Mouse (Mus musculus): Measurements from ENCODE around the gene A730071L15Rik. TPM values are rescaled to one million over a fixed set of nuclear protein-coding genes. Genes with fewer than 3 reads are reported as not detected.

The A730071L15Rik gene
- 0.37 and 0.57 TPM in 2 replicates for polyA plus RNA-seq (2015; fragmentation: Nextera tagmentation; extraction: Ambion mirVana)

GRCm38 (mm10) chr11:6199410-6200086 is at the start of gene A730071L15Rik:
TSS of gene A730071L15Rik (plus strand) at chr11:6200029.
- peak within 1 kb of the TSS; percentile 95 for H3K9ac ChIP-seq (replicated peaks)
- peak within 1 kb of the TSS; percentile 99 for H3K27ac ChIP-seq (replicated peaks)
- peak within 1 kb of the TSS; percentile 80 for H3K4me2 ChIP-seq
- H3K36me3 ChIP-seq = no peaks in the 10 kb centered on the region
- 2% methylated on average over 35 of the region's 35 CpGs for WGBS
- peaks cover 31% of the 10 kb centered on the region for H3K4me1 ChIP-seq
- H3K4me3 ChIP-seq (replicated peaks) = peak within 1 kb of the TSS; percentile 96
- no peaks in the 10 kb centered on the region for H3K9me3 ChIP-seq (replicated peaks)
- no peaks in the 10 kb centered on the region for H3K27me3 ChIP-seq (replicated peaks)
- peak; percentile 65 for ATAC-seq (ENCODE audit: low FRiP score)

GRCm38 (mm10) chr11:6152864-6153263 is 47.0 kb upstream of the A730071L15Rik start:
- Histone ChIP-seq H3K4me1 (peaks cover 18% of the 10 kb centered on the region), H3K9me3 (replicated peaks) (no peaks in the 10 kb centered on the region), H3K4me2 (no peak overlapping the region), H3K4me3 (replicated peaks) (no peak overlapping the region), H3K27ac (replicated peaks) (no peak overlapping the region), H3K36me3 (peaks cover 16% of the 10 kb centered on the region), H3K9ac (replicated peaks) (no peak overlapping the region), H3K27me3 (replicated peaks) (no peaks in the 10 kb centered on the region)
- no peak for ATAC-seq (ENCODE audit: low FRiP score)
- 94% methylated on average over 4 of the region's 4 CpGs for WGBS

GRCm38 (mm10) chr11:6154211-6154701 is 45.6 kb upstream of the A730071L15Rik start:
- Histone ChIP-seq H3K36me3 (peaks cover 9% of the 10 kb centered on the region), H3K9ac (replicated peaks) (no peak overlapping the region), H3K4me1 (peaks cover 18% of the 10 kb centered on the region), H3K27ac (replicated peaks) (0 out of 2 replicates have a peak overlapping the region, but pooled peaks have one; percentile 30), H3K4me2 (no peak overlapping the region), H3K27me3 (replicated peaks) (no peaks in the 10 kb centered on the region), H3K9me3 (replicated peaks) (no peaks in the 10 kb centered on the region), H3K4me3 (replicated peaks) (no peak overlapping the region)
- no peak for ATAC-seq (ENCODE audit: low FRiP score)
- WGBS = 39% methylated on average over 3 of the region's 3 CpGs

DNA sequence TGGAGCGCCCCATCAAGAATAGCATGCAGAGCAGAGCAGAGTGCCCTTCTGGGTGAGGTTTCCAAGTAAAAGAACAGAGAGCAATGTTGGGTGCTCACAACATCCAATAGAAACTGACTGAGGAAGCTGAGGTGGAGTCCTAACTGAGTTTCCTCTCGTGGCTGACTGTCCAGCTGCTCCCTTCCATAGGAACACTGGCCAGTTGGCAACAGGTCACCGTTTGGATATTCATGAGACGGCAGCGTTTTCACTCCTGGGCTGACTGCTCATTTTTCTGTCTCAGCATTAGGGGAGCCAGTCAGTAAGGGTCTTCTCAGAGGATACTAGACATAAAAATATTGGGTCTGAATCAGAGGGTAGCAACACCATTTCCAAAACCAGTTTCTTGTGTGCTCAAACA is 43.2 kb upstream of the A730071L15Rik start:
- Histone ChIP-seq H3K36me3 (no peaks in the 10 kb centered on the region), H3K9ac (replicated peaks) (no peak overlapping the region), H3K4me1 (peaks cover 18% of the 10 kb centered on the region), H3K27me3 (replicated peaks) (no peaks in the 10 kb centered on the region), H3K27ac (replicated peaks) (no peak overlapping the region), H3K4me3 (replicated peaks) (no peak overlapping the region), H3K9me3 (replicated peaks) (no peaks in the 10 kb centered on the region), H3K4me2 (no peak overlapping the region)
- WGBS = 68% methylated on average over 5 of the region's 5 CpGs
- no peak for ATAC-seq (ENCODE audit: low FRiP score)

- no peak overlapping the region for H3K4me3 ChIP-seq (replicated peaks)
- H3K27ac ChIP-seq (replicated peaks) = no peak overlapping the region
- H3K4me1 ChIP-seq = peaks cover 18% of the 10 kb centered on the region
- no peaks in the 10 kb centered on the region for H3K27me3 ChIP-seq (replicated peaks)
- no peak overlapping the region for H3K9ac ChIP-seq (replicated peaks)
- no peaks in the 10 kb centered on the region for H3K36me3 ChIP-seq
- ATAC-seq (ENCODE audit: low FRiP score) = no peak
- H3K9me3 ChIP-seq (replicated peaks) = no peaks in the 10 kb centered on the region
- 76% methylated on average over 5 of the region's 5 CpGs for WGBS
- H3K4me2 ChIP-seq = no peak overlapping the region
These were observed 42.7 kb upstream of the A730071L15Rik start for GRCm38 (mm10) chr11:6157119-6157518.

GRCm38 (mm10) chr11:6158515-6158914 is 41.3 kb upstream of the A730071L15Rik start:
- H3K27ac ChIP-seq (replicated peaks) = no peak overlapping the region
- no peaks in the 10 kb centered on the region for H3K27me3 ChIP-seq (replicated peaks)
- no peaks in the 10 kb centered on the region for H3K9me3 ChIP-seq (replicated peaks)
- 89% methylated on average over 1 of the region's 1 CpGs for WGBS
- no peak overlapping the region for H3K4me2 ChIP-seq
- no peak overlapping the region for H3K4me3 ChIP-seq (replicated peaks)
- no peak overlapping the region for H3K9ac ChIP-seq (replicated peaks)
- H3K4me1 ChIP-seq = peaks cover 18% of the 10 kb centered on the region
- no peak for ATAC-seq (ENCODE audit: low FRiP score)
- H3K36me3 ChIP-seq = no peaks in the 10 kb centered on the region

- Histone ChIP-seq H3K36me3 (no peaks in the 10 kb centered on the region), H3K4me2 (no peak overlapping the region), H3K4me1 (peaks cover 7% of the 10 kb centered on the region), H3K9ac (replicated peaks) (no peak overlapping the region), H3K9me3 (replicated peaks) (no peaks in the 10 kb centered on the region), H3K27ac (replicated peaks) (no peak overlapping the region), H3K4me3 (replicated peaks) (no peak overlapping the region), H3K27me3 (replicated peaks) (no peaks in the 10 kb centered on the region)
- 92% methylated on average over 4 of the region's 4 CpGs for WGBS
- no peak for ATAC-seq (ENCODE audit: low FRiP score)
These were observed 40.0 kb upstream of the A730071L15Rik start for GRCm38 (mm10) chr11:6159704-6160275.

DNA sequence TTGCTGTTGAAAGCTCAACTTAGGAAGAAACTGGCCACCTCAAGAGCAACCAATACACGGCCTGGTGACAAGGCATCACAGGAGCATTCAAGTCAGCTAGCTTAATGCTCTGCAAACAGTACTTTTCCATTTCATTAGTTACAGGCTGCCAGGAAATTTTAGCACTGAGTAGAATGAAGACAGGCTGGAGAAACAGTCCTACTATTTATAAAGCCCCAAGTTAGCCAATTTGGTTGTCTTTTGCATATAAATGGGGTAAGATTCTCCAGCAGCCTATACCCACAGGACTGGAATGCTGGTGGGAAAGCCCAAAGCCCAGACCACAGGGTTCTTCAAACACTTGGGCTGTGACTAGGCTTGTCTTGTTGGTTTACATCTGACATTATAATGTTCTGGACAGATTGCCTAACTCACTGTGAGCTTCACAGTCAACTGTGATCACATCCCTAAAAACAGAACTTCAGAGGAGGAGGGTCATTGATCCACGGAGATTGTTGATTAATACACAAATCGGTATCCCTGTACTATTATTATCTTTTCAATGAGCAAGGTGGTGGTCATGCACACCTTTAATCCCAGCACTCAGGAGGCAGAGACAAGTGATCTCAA is 39.1 kb upstream of the A730071L15Rik start:
- no peak for ATAC-seq (ENCODE audit: low FRiP score)
- peaks cover 4% of the 10 kb centered on the region for H3K4me1 ChIP-seq
- WGBS = 84% methylated on average over 3 of the region's 3 CpGs
- H3K27ac ChIP-seq (replicated peaks) = no peak overlapping the region
- H3K36me3 ChIP-seq = no peaks in the 10 kb centered on the region
- H3K4me2 ChIP-seq = no peak overlapping the region
- H3K9me3 ChIP-seq (replicated peaks) = no peaks in the 10 kb centered on the region
- no peak overlapping the region for H3K9ac ChIP-seq (replicated peaks)
- H3K27me3 ChIP-seq (replicated peaks) = no peaks in the 10 kb centered on the region
- no peak overlapping the region for H3K4me3 ChIP-seq (replicated peaks)

DNA sequence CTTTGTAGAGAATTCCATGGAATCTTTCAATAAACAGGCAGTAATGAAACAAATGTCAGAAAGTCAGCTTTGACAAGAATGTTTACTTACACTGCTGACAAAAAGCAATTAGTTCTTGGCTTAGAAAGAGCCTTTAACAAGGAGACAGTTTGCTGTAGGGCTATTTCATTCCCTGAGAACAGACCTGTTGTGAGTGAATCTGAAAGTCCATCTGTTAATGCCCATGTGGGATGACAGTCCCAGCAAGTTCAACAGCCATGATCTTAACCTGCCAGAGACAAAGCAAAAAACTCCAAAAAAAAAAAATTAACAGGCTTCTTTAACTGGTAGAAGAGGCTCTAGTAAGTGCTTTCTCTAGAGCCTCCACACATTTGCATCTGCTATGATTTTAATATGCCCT is 38.3 kb upstream of the A730071L15Rik start:
- Histone ChIP-seq H3K4me3 (replicated peaks) (no peak overlapping the region), H3K4me1 (peaks cover 6% of the 10 kb centered on the region)
- no peak for ATAC-seq (ENCODE audit: low FRiP score)

GRCm38 (mm10) chr11:6163062-6163461 is 36.8 kb upstream of the A730071L15Rik start:
- peaks cover 4% of the 10 kb centered on the region; the same call in 1 of the 2 replicates for H3K4me1 ChIP-seq
- H3K27me3 ChIP-seq (replicated peaks) = no peaks in the 10 kb centered on the region
- no peaks in the 10 kb centered on the region for H3K9me3 ChIP-seq (replicated peaks)
- H3K27ac ChIP-seq (replicated peaks) = no peak overlapping the region
- no peak overlapping the region for H3K4me3 ChIP-seq (replicated peaks)
- H3K9ac ChIP-seq (replicated peaks) = no peak overlapping the region
- no peak overlapping the region for H3K4me2 ChIP-seq
- WGBS = 95% methylated on average over 3 of the region's 3 CpGs
- H3K36me3 ChIP-seq = no peaks in the 10 kb centered on the region
- no peak for ATAC-seq (ENCODE audit: low FRiP score)

More for the DNA sequence above, 38.3 kb upstream of the A730071L15Rik start:
- Histone ChIP-seq H3K27me3 (replicated peaks) (no peaks in the 10 kb centered on the region), H3K9ac (replicated peaks) (no peak overlapping the region), H3K9me3 (replicated peaks) (no peaks in the 10 kb centered on the region), H3K27ac (replicated peaks) (no peak overlapping the region), H3K36me3 (no peaks in the 10 kb centered on the region), H3K4me2 (no peak overlapping the region)

DNA sequence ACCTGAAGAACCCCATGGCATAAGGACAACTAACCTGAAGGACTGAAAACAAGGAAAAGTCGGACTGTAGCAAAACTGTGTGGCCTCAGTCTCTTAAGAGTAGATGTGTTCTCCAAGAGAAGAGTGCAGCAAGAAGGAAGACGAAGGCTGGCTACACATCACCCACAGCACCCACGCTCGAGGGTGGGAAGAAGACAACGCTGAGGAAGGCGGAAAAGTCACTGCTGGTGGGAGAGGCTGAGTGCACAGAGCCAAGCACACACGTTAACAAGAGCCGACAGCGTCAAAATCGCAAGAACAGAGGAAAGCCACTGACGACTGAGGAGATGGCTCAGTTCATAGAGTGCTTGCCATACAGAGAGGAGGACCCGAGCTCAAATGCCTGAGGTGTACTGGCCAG is 36.1 kb upstream of the A730071L15Rik start:
- H3K27ac ChIP-seq (replicated peaks) = no peak overlapping the region
- no peak for ATAC-seq (ENCODE audit: low FRiP score)
- WGBS = 91% methylated on average over 12 of the region's 12 CpGs
- H3K9ac ChIP-seq (replicated peaks) = no peak overlapping the region
- no peak overlapping the region for H3K4me3 ChIP-seq (replicated peaks)
- no peak overlapping the region for H3K4me2 ChIP-seq
- peaks cover 4% of the 10 kb centered on the region; the same call in 1 of the 2 replicates for H3K4me1 ChIP-seq
- H3K27me3 ChIP-seq (replicated peaks) = no peaks in the 10 kb centered on the region
- no peaks in the 10 kb centered on the region for H3K36me3 ChIP-seq
- no peaks in the 10 kb centered on the region for H3K9me3 ChIP-seq (replicated peaks)

DNA sequence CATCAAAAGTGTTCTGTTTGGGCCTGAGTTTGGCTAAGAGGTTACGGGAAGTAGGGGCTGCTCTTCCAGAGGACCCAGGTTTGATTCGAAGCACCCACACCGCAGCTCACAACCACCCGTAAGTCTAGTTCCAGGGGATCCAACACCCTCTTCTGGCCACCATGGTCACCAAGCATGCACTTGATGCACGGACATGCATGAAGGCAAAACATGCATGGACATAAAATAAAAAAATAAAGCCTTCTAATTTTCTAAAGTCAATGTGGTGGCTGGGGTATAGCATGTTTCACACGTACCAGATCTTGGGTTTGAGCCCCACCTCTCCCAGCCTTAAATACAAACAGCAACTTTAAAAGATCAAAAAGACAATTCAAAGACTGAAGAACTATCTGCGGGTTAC is 35.0 kb upstream of the A730071L15Rik start:
- Histone ChIP-seq H3K4me3 (replicated peaks) (no peak overlapping the region), H3K27me3 (replicated peaks) (no peaks in the 10 kb centered on the region), H3K27ac (replicated peaks) (no peak overlapping the region), H3K9ac (replicated peaks) (no peak overlapping the region), H3K4me1 (peaks cover 4% of the 10 kb centered on the region; the same call in 1 of the 2 replicates), H3K36me3 (no peaks in the 10 kb centered on the region), H3K4me2 (no peak overlapping the region), H3K9me3 (replicated peaks) (no peaks in the 10 kb centered on the region)
- ATAC-seq (ENCODE audit: low FRiP score) = no peak
- WGBS = 97% methylated on average over 7 of the region's 7 CpGs
